ENCODE assay signal across 8 mouse cellular contexts in genomic region chr2:72838085-72838727, GRCm38 (mm10).
DNase-seq lines count a peak whose midpoint lies in the region; ATAC-seq lines count a peak whose summit lies in the region.

No protein-coding gene starts in this region.

- no peaks in the 10 kb centered on the region for H3K36me3 ChIP-seq in embryonic facial prominence, embryonic 10.5 days (replicated peaks)
- H3K36me3 ChIP-seq in midbrain, embryonic 10.5 days: no peaks in the 10 kb centered on the region

- no peak overlapping the region for H3K4me3 ChIP-seq in embryonic facial prominence, embryonic 10.5 days
- no peak overlapping the region for H3K4me3 ChIP-seq in midbrain, embryonic 10.5 days

- 66% methylated on average over 6 of the region's 6 CpGs for WGBS in embryonic facial prominence, embryonic 10.5 days
- WGBS in midbrain, embryonic 10.5 days: 70% methylated on average over 6 of the region's 6 CpGs

- peak; percentile 27 to 40 for DNase-seq in heart, adult 18-20 months
- no peak for DNase-seq in heart, postnatal 36 days
- peak; percentile 43 for DNase-seq in embryonic facial prominence, embryonic 10.5 days (ENCODE audit: low spot score)
- DNase-seq in lung, postnatal 36 days: peak; percentile 32
- no peak for DNase-seq in midbrain, embryonic 10.5 days (ENCODE audit: low spot score)
- no peak for DNase-seq in left cerebral cortex, adult 9 months (ENCODE audit: low spot score in 2 of 2)
- no peak for DNase-seq in frontal cortex, postnatal 10 days (ENCODE audit: low spot score in 2 of 2)

- H3K27me3 ChIP-seq in embryonic facial prominence, embryonic 10.5 days (replicated peaks; ENCODE audit: low read depth, poor library complexity, severe bottlenecking): no peaks in the 10 kb centered on the region
- H3K27me3 ChIP-seq in midbrain, embryonic 10.5 days (ENCODE audit: low read depth, poor library complexity, severe bottlenecking): no peaks in the 10 kb centered on the region

- peaks cover 18% of the 10 kb centered on the region for H3K4me1 ChIP-seq in embryonic facial prominence, embryonic 10.5 days
- peaks cover 13% of the 10 kb centered on the region for H3K4me1 ChIP-seq in midbrain, embryonic 10.5 days

- no peaks in the 10 kb centered on the region for H3K9me3 ChIP-seq in embryonic facial prominence, embryonic 10.5 days
- no peaks in the 10 kb centered on the region for H3K9me3 ChIP-seq in midbrain, embryonic 10.5 days (replicated peaks)

- peak; percentile 97 for ATAC-seq in CD4-positive, CD25-positive, alpha-beta regulatory T cell, adult 4 months

- no peak overlapping the region; the same call in 1 of the 2 replicates for H3K27ac ChIP-seq in embryonic facial prominence, embryonic 10.5 days (replicated peaks)
- no peak overlapping the region for H3K27ac ChIP-seq in midbrain, embryonic 10.5 days (replicated peaks)

- intact Hi-C loops in heart, postnatal 36 days (cut with DNase I): no loop called here

Comparison
In these comparisons a context has a peak if more than half of its experiments do, and no peak if none do; other contexts are left out.
1. DNase-seq: peak in heart, adult 18-20 months (2 of 2), embryonic facial prominence, embryonic 10.5 days (single experiment) and lung, postnatal 36 days (single experiment); none in heart, postnatal 36 days (0 of 2), midbrain, embryonic 10.5 days (single experiment), left cerebral cortex, adult 9 months (0 of 2) and frontal cortex, postnatal 10 days (0 of 2).